Mouse (Mus musculus) kidney, adult 11 months (tissue): ENCODE results near the gene Tmprss7.

Experiments used
- DNase-seq: peaks from one replicate; pipeline ENCODE4 v3.0.0; 2022

Tmprss7 gene

DNA sequence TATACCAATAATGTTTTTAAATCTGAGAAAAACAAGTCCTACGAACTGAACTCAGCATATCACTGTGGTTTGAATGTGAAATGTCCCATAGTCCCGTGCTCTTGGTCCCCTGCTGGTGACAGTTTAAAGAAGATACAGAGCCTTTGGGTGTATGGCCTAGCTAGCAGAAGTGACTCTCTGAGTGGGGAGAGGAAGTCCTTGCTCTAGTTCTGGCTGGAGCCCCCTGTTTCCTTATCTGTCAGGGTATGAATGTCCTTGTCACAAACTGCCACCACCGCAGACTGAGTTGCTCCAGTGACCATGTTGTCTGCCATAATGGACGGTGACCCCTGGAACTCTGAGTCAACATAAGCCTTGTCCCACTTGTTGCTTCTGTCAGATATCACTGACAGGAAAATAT lies 70.2 kb downstream of the Tmprss7 start:
- DNase-seq: no peak

DNA sequence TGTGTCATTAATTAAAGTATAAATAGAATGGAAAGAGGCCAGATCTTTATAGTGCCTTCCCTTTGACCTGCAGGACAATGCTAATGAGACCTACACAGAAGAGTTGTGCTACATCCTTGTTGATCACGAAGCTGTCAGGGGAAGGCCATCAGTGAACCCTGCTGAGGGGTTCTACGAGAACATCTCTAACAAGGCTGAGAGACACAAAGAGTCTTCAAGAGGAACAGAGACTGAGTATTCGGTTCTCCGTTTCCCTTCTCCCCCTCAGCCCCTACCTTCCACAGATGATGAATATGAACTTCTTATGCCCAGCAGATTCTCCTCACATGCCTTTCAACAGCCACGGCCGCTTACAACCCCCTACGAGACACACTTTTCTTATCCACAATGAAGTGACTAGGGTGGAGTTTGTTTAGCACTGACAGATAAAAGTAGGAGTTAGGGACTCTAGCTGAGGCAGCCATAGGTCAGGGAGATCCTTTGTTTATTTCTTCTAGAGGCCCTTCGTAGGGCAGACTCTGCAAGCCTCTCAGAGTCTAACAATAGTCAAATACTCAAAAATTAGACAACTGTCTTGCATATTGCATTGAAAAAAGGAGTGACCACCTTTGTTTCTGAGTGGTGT lies 73.6 kb downstream of the Tmprss7 start:
- DNase-seq: no peak

DNA sequence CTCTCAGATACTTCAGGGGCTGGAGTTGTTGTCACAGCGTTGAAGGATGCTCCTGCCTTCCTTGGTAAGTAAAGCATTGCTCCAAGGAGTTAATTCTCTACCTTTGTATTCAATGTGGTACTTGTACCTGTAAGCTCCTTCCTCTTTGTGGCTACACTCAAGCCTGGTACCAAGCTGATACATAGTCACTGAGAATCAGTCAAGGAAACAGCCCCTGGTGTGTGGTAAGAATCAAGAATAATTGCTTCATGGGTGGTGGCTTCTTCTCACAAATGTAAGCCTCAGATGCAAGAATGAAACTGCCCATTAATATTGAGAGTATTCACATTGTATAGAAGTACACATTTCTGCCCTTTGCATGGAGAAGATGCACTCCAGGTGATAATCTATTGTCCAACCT lies 77.5 kb downstream of the Tmprss7 start:
- no peak for DNase-seq

DNA sequence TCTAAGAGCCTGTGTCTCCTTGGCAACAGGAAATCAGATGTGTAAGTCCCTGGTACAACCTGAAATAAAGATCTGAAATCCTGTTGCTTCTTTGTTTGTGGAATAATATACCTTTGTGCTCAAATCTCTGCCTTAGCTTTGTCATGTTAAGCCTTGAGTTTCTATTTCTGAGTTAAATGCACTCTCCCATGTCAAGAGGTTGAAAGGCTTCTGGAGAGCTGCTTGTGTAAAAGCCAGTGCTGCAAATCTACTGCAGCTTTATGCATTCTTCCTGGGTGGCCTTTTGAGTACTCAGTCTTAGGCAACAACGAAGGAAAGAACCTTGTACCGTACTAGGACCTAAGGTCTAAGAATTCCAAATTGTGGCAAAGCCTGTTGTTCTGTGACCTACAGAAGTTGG lies 80.2 kb downstream of the Tmprss7 start:
- DNase-seq: no peak

DNA sequence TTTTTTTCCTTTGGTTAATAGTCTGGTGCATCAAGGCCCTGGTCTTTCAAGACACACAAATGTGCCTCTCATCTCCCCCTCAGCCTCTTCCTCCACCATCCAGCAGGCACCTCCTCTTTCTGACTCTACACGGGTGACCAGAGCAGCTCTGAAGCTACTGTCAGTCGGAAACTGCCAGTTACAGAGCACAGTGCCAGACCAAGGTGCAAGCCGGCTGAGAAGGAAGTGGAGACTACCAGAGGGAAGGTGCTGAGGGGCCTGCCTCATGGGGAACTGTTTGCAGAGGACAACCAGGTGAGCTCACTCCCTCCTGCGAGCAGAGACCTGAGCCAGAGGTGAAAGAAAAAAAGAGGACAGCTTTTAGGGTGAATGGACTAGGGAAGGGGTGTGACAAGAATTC lies 83.2 kb downstream of the Tmprss7 start, which contains the start of gene Gcsam:
Gene Gcsam, plus strand, starts transcription at position 114 of the 400 bp plus-strand sequence.
- no peak for DNase-seq

DNA sequence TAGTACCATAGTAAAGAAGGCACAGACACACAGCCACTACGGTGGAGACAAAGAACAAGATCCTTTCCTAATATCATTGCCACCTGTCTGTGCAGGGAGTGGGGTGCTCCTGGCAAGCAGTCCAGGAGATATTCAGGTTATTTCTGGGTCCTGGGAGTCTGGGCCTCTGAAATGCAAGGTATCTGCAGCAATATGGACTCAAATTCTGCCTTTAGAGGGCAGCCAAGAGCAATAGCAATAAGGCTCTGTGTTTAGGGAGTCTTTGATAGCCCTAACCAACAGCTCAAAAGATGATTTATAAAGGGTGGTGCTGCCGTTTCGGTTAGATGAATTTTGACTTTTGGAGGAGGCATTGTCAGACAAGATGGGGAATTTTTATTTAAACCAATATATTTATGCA lies 84.2 kb downstream of the Tmprss7 start:
- no peak for DNase-seq

DNA sequence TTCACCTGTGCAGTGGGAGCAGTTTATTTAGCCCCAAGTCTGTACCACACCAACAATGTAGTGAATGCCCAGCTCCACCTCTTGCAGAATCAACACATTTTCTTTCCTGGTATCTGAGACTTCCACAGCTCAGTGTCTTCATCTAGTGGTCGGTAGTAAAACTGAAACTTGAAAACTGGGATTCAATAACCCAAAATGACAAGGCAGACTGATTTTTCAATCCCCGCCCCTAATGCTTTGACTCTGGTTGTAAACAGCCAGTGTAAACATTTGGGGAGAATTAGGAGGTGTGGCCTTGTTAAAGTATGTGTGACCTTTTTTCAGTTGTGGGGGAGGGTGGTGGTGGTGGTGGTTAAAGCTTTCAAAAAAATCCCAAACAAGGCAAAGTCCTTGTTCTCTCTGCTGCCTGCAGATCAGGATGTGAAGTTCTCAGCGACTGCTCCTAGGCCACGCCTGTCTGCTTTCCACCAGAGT lies 84.9 kb downstream of the Tmprss7 start:
- DNase-seq: peak; percentile 36
